Mouse (Mus musculus) cerebellum, postnatal 14 days (tissue): ENCODE measurements around the gene Arhgef10l.
A peak's percentile ranks its signal among the peaks of the same experiment; 100 is the strongest.
"Not testable (repeated sequence)": the region's sequence is repeated elsewhere in the genome, so short reads cannot be mapped to it uniquely, and the experiment has no call there.

Experiments
- DNase-seq, 2 experiments: peaks; one replicate each; pipeline ENCODE4 v3.0.0; 2021; ENCODE audit warnings: mixed read lengths in 2 of 2

The Arhgef10l gene

GRCm38 (mm10) chr4:140605247-140605646 is 60.6 kb downstream of the Arhgef10l start:
- peak in 1 of 2 experiments; percentile 52 for DNase-seq

DNA sequence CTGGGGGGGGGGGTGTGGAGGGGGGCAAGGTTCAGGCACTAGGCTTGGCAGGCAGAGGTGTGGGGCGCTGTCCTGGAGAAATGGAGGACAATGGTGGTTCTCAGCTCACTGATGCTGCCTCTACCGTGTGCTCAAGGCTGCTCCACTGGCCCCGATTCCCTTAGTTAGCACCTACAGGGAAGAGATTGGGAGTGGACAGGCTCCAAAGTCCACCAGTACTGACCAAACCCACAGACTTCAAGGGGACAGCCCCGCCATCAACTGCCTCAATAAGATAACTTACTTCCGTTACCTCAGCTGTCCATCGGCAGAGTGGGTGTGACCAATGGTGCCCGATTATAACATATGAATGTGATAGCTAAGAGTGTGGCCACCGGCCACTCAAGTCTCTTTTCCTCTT is 61.3 kb downstream of the Arhgef10l start:
- DNase-seq = no peak

GRCm38 (mm10) chr4:140602022-140602421 is 63.8 kb downstream of the Arhgef10l start:
- no peak for DNase-seq

DNA sequence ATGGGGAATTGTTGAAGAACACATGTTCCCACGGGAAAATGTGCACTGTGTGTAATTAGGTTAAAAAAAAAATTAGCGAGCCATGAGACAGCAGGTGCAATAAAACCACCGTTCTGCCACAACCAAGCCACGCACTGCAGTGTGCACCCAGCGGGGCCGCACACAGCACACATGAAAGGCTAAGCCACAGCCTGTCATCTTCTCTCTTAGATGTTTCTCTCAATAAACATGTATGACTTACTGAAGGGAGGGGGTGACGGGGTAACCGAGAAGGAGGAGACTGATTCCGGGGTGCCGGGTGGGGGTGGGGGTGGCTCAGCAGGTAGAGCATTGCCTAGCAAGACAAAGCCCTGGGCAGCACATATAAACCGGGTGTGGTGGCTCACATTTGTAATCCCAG is 64.7 kb downstream of the Arhgef10l start:
- no peak for DNase-seq

DNA sequence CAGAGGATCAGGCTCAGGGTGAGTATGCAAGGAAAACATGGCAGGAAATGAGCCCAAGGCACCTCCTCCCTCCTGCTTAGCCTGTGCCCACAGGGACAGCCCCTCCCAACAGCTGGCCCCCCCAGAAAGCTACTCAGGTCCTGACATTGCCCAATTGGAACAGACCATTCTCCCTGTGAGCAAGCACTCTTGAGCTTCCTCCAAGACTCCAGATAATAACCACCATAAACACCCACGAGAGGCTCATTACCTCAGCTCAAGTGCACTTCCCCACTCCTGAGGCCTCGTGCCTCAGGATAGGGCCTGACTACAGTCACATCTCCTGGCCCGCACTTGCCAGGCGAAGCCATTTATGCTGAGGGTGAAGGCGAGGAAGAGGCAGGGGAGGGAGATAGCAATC is 67.0 kb downstream of the Arhgef10l start:
- no peak for DNase-seq

DNA sequence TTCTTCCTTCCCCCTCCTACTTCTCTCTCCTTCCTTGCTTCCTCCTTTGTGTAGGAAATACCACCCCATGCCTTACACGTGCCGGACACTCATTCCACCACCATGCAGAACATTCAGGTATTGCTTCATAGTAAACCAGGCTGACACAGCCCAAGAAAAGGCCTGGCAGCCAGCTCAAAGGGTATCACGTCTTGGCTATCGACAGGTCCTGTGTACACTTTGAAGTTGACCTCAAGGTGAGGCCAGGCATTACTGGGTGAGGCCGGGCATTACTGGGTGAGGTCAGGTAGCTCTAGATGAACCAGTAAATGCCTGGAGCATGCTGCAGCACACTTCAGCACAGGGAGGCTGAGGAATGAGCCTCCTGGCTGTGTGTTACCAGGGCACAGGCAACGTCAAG is 67.9 kb downstream of the Arhgef10l start:
- DNase-seq = no peak

GRCm38 (mm10) chr4:140597378-140597777 is 68.4 kb downstream of the Arhgef10l start:
- no peak for DNase-seq

- DNase-seq = peak; percentile 46 to 52
These were observed 71.9 kb downstream of the Arhgef10l start for GRCm38 (mm10) chr4:140593771-140594505.

DNA sequence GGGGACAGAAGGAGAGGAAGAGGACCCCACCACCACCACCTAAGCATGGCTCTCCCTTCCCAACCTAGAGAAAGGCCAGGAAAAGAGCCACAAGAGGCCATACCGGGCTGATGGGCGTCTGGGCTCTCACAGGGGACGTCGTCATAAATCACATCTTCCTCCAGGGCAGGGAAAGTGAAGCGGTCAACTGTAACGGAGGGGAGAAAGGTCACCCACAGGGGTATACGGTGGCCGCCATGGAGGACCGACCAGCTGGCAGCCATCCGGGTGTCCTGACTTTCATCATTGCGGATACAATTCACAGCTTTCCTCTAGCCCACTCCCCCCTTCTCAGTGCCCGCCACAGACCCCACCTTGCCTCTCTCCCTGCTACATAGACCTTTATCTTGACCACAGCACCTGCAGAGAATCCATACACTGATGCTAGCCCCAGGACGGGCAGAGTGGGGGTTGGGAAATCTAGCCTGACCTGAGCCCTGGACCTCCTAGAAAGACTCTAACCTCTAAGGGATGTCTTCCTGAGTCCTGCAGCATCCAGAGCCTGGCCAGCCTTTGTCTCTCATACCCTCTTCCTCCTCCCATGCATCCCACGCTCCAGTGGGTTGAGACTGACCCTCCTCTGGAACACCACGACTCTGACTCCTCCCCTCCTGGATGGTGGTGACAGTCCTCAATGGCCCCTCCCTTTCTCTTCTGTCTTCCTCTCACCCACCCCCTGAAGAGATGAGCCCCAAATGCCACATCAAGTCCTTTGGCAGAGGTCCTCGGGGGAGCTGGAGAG is 72.6 kb downstream of the Arhgef10l start:
- no peak for DNase-seq

DNA sequence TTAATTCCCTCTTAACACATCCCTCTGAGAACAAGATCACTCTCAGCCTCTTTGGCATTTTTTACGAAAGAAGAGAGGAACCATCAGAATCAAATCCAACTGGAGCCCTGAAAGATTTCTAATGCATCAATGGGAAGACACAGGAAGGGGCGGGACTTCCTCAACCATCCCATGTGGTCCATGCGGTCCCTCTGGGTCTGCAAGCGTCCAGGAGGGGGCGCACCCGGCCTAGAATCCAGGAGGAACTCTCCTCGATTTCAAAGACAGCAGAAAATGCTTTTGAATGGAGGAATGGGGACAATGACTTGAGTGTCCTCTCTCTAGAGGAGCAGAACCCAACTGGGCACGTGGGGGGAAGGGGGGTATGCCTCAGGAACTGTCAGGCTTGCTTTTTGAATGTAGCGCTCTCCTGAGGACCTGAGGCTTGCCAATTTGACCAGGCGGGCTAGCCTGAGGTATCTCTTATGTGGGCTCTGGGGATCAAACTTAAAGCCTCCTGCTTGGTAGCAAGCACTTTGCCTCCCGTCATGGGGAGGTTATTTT is 73.5 kb downstream of the Arhgef10l start:
- peak; percentile 87 to 97 for DNase-seq

- no peak for DNase-seq
These were observed 79.3 kb downstream of the Arhgef10l start for GRCm38 (mm10) chr4:140586478-140586877.

DNA sequence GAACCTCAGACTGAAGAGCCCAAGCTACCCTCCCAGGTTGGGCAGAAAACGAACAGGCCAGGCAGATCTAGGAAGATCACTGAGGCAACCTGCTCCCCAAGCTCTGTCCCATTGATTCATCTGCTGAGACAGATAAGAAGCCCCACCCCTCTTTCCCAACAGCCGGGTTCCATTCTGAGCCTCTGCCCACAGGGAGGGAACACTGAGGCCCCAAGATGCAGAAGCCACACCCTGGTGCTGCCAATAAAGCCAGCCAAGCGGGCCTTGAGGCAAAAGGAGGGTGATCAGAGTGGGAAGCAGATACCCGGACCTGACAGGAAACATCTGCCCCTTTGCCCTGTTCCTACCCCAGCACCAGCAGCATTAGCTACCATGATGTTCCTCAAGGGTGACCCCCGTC is 81.6 kb downstream of the Arhgef10l start:
- no peak for DNase-seq

DNA sequence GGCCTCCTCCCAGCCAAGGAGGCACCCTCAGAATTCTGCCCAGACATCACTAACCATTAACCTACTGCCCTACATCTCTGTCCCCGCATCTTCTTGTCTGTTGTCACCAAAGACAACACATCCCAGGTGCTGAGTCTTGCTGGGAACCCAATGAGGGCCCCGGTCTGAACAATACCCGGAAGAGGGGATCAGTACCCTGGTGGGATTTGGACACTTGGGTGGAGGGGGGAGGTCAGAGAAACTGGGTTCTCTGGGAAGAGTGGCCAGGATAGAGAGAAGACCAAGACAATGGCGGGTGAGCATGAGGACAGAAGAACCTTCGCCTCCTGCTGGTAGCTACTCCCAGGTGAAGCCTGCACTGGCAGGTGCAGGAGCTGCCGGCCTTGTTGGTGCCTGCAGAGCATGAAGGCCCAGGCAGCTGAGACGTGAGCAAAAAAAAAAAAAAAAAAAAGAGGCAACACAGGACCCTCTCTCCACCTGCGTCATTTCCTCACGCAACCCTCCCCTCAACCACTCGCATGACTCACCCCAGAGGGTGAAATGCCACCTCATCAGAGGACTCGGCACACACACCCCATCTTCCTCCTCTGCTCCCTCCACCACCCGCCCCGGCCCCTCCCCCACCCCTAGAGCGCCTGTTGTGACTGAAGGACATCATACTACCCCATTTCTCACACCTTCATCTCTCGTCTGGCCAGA is 83.3 kb downstream of the Arhgef10l start:
- no peak for DNase-seq

- DNase-seq = peak; percentile 51 to 61
These were observed 84.0 kb downstream of the Arhgef10l start for GRCm38 (mm10) chr4:140581730-140582389.

GRCm38 (mm10) chr4:140581341-140581729 is 84.5 kb downstream of the Arhgef10l start:
- DNase-seq = no peak

DNA sequence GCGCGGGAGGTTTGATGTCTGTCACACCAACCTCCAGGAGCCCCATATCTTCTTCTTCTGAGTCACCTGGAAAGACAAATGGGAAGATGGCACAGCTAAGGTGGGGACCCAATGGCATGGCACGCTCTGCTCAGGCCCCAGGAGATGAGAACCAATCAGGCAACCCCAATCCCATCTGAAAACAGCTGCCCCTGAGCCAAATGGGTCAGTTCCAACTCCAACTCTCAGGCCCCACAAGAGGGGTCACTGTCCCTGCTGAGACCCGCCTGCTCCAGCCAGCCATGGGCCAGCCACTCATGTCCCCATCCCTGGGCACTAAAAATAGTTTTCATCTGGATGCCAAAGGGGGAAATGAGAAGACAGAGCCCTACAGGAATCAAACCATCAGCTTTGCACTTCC is 84.9 kb downstream of the Arhgef10l start:
- DNase-seq = peak; percentile 56 to 65

GRCm38 (mm10) chr4:140579576-140579975 is 86.2 kb downstream of the Arhgef10l start:
- DNase-seq = peak; percentile 96 to 98

DNA sequence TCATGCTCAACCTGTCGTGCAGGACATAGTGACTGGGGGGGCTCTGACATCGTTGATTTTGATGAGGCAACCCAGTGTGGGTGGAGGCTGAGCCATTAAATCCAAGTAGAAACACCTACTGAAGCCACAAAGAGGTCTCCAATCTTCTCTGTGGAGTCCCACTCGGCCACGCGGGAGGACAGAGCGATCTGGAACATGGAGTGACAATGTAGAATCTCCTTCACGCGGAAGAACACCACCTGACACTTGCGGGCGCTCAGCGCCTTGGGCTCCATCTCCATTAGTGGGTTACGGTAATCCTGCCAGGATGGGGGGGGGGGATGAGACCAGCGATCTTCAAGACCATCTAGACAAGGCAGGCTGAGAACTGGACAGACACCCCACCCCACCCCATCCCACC is 86.7 kb downstream of the Arhgef10l start:
- DNase-seq = peak; percentile 60 to 65

GRCm38 (mm10) chr4:140576628-140577027 is 89.2 kb downstream of the Arhgef10l start:
- DNase-seq = no peak

GRCm38 (mm10) chr4:140574863-140575262 is 90.9 kb downstream of the Arhgef10l start:
- not testable (repeated sequence) for DNase-seq

DNA sequence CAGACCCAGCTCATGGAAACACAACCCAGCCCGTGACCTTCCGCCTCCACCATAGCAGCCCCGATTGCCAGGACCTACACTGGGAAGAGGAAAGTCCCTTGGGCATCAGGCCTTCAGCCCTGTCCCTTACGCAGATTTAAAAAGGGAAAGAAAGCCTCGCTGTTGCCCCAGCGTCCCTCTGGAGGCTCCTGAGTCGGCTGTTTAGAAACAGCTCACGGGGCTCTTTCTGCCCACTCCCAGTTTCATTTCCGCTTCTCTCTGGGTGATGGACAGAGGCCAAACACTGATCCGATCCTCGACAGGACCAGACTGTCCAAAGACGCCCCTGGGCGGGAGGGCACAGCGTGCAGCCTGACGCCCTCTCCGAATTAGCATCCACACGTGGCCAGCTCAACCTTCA is 93.4 kb downstream of the Arhgef10l start:
- DNase-seq = peak in 1 of 2 experiments; percentile 43

GRCm38 (mm10) chr4:140569394-140569793 is 96.4 kb downstream of the Arhgef10l start:
- no peak for DNase-seq
